Mouse (Mus musculus) layer of hippocampus, postnatal 36 days (tissue): ENCODE measurements around the gene Lancl2. TPM values are rescaled to one million over a fixed set of nuclear protein-coding genes. Genes with fewer than 3 reads are reported as not detected.

Experiments used
- DNase-seq, 2 experiments: peaks; one replicate each; pipeline ENCODE4 v3.0.0; 2022
- total RNA-seq, 2 experiments: library from RNA; stranded (reverse); gene quantifications; 2 replicates each; pipeline ENCODE4 v1.2.3; 2021

Gene Lancl2
- total RNA-seq, result 10 to 100 TPM; 78.6 to 90.8 TPM

GRCm38 (mm10) chr6:57702376-57702742 lies at the start of gene Lancl2:
TSS of gene Lancl2 (plus strand) at chr6:57702540.
- DNase-seq, result peak in 1 of 2 experiments; percentile 45

DNA sequence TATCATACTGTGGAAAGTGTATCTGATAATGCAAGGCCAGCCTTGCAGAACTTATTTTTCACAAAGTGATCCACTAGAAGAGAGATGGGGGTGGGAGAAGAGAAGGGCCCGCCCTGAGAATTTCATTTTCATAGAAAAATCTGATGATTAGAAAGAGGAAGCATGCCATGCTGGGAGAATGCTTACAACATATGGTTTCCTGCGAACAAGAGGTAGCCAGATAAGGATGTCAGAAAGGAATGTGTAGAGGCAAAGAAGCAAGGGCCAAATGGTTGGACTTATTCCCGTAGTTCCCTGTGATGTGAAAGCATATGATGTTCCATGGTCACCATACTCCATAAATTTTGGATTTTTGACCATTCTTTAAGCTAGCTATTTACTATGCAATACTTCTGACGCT lies 41.0 kb upstream of the Lancl2 start:
- DNase-seq, result no peak

DNA sequence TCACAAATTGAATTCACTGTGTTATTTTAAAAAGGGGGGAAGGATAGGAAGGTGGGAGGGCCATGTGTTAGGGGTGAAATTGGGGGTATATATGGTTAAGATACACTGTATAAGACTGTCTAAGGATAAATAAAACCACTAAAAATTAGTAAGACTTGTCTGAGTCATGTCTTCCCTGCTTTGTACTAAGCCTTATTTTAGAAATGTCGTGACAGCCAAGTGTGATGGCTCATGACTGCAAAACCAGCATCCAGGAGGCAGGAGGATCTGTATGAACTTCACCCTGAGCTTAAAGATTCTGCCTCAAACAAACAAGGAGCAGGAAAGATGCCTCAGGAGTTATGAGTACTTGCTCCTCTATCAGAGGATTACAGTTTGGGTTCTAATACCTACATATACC lies 18.2 kb upstream of the Lancl2 start:
- no peak for DNase-seq

- DNase-seq, result peak; percentile 75 to 77
Observed at GRCm38 (mm10) chr6:57691467-57692261, 10.7 kb upstream of the Lancl2 start, which contains the start of gene Pyurf. TSS of gene Pyurf (minus strand) at chr6:57692078.

DNA sequence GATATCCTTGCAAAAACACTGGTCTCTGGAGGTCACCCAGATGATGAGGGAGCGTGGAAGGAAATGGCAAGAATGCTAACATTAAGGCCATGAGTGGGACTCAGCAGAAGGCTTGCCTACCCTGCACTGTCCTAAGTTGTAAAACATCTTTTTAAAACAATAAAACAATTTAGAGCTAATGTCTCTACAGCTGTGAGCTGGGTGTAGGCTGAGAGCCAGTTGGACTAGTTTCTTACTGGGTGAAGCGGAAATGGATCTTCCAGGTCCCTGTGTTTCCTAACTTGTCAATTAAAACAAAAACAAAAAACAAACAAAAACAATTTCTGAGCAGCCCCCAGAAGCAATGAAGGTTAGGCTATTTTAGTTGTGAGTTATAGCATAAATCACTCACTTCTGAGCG lies 9.2 kb upstream of the Lancl2 start:
- no peak for DNase-seq

- DNase-seq, result no peak
Observed at GRCm38 (mm10) chr6:57701686-57702085, 654 bp upstream of the Lancl2 start.

- peak; percentile 95 to 96 for DNase-seq
Observed at GRCm38 (mm10) chr6:57702743-57703499, 581 bp downstream of the Lancl2 start.

- DNase-seq, result peak in 1 of 2 experiments; percentile 24
Observed at GRCm38 (mm10) chr6:57703703-57704102, 1.4 kb downstream of the Lancl2 start.

DNA sequence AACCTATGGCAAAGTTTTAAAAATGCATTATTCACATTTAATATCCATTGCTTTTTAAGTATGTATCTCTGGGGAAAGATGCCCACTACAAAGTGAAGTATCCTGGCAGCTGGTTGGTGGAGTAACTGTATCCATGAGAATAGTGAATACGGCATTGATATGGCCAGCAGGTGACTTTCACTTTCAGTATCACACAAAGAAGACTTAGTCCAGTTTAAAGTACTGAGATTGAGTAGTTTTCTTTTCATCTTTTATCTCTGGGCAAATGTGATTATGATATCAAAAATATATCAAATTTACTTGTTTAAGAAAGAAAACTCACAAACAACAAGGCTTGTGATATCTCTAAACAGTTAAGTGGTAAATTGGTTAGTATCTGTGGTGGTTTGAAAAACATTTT lies 4.4 kb downstream of the Lancl2 start:
- no peak for DNase-seq

DNA sequence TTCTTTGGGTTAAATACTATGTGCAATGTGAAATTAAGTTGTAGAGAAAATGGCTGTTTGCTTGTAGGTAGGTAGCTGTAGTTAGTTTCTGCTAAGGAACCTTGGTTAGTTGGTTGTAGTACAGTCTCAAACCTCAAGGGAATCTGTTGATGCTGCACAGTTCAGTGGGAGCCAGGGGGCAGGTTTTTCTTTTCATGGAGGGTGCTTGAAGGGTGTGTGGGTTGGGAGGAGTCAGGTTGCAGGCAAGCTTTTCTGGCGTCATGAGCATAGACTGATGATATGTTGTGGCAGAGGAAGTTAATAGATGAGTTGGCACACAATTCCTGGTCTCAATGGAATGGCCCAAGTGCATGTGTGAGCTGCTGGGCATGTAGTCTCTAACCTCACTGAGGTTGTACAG lies 9.4 kb downstream of the Lancl2 start:
- no peak for DNase-seq

DNA sequence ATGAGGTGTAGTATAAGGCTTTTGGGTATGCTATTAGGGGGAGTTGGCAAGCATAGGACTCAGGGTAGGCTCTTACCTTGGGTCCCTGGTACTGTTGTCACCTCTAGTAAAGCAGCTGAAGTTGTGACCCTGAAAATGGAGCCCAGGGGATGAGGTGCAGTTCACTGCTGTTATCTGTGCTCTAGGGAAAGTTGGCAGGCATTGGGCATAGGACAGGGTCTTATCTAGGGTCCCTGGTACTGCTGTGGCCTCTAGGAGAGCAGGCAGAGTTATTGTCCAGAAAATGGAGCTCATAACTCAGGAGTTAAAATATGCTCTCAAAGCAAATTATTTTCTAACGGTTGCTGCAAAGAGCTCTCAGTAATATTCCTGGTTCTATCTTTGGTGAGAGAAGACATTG lies 19.0 kb downstream of the Lancl2 start:
- DNase-seq, result no peak

GRCm38 (mm10) chr6:57742749-57743148 lies 40.4 kb downstream of the Lancl2 start:
- DNase-seq, result no peak

GRCm38 (mm10) chr6:57743333-57743732 lies 41.0 kb downstream of the Lancl2 start:
- DNase-seq, result no peak

DNA sequence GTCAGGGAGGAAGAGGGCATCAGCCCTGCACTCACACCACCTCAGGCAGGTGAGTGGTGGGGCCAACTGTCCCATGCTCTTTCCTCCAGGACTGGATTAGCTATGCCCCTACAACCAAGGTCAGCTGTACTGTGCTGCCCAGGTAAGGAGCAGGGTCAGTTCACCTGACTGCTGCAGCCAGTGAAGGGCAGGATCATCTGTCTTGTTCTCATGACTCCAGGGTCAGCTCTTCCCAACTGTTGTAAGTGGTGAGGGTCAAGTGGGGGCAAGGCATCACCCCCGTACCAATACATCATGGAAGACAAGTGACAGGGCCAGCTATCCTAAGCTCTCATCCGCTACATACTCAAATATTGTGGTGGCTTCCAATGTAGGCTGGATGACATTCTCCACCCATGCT lies 41.8 kb downstream of the Lancl2 start:
- no peak for DNase-seq

GRCm38 (mm10) chr6:57744974-57745747 lies 42.8 kb downstream of the Lancl2 start:
- DNase-seq, result no peak

DNA sequence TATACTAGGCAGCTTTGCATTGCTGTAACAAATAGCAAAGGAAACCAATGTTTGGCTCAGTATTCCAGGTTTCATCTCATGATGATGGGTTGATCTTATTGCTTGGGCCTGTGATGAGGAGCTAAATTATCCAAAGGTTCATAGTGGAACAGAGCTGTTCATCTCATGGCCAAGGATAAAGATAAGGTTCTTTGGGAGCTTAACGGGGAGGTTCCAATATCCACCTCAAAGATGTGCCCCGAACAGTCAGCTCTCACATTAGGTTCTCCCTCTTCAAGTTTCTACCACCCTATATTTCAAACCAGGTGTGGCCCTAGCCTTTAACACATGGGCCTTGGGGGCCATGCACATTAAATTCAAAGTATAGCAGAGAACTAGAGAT lies 43.4 kb downstream of the Lancl2 start:
- no peak for DNase-seq

DNA sequence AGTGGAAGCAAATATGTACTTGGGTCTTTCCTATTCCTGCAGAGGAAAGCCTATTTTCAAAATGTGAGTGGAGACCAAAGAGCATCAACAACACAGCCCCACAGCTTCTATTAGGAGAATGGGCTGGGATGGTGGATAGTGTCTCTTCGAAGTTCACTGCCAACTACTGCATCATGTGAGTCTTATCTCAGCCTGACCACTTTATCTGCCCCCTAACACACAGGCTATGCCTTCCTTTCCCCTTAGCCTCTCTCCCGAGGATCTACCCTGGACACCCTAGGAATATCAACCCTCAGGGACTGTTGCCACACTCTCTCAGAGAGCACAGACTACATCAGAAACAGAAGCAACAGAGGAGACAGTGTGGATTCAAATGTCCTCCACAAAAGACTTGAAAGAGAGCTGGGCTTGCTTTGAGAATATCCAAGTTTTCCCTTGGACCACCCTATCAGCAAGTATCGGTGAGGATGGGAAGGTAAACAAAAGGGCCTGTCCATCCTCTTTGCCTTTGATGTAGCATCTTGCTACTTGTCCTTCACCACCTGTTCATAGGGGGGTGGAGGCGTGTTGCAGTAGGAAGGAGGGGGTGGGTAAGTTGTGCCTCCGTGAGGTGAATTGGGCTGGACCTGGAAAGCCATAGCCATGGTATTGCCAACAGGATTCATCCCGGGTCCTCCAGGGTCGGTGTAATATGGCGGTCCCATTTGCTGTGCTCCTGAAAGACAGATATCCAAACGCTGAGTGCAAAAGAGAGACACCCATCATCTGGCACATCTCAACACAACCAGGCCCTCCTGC lies 51.8 kb downstream of the Lancl2 start:
- DNase-seq, result no peak

DNA sequence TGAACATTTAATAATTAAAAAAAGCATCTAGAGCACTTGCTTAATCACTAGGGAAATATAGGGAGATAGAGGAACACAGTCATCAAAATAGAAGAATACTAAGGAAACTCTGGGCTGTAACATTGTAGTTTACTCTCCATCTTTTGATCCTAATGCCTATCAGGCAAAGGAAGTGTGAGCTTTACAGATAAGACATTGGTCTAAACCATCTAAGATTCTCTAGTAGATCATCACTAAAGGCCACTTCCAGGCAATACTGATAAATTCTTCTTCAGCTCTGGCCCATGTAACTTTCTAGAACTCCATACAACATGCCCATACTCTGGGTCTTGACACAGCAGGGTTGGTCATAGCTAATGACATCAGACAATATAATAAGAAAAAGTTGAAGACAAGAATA lies 60.7 kb downstream of the Lancl2 start:
- no peak for DNase-seq

DNA sequence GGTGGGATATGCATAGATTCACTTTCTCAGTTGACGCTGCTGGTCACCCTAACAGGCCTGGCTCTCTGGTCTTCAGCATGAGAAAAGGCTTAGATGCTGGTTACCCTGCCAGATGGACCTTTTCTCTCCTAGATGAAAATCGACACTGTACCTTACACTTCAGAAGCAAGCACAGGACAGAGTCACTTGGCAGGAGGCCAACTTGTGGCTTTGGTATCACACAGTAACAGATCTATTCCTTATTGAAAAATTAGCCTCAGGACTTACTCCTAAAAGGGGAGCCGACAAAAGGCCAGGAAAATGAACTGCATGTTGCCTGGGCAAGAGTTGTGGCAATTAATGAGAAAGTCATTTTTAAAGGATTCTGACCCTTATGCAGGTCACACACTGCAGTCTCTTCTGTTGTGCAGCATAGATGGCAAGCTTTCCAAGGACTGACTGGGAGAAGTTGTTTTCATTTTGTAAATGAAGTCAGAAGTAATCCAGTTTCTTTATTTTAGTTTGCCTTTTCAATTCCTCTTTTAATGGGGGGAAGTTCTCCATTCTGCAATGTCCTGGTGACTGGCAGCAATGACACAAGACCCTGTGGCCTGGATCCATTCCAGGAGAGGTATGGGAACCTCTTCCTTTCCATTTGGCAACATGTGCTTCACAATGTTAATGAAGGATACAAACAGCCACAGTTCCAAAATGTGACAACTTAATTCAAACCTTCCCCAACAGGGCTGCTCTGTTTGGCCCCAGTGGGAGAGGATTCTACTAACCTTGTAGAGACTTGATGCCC lies 62.9 kb downstream of the Lancl2 start:
- DNase-seq, result no peak

GRCm38 (mm10) chr6:57766287-57766686 lies 63.9 kb downstream of the Lancl2 start:
- no peak for DNase-seq

- no peak for DNase-seq
Observed at GRCm38 (mm10) chr6:57767112-57767868, 65.0 kb downstream of the Lancl2 start.
